ENCODE assay signal across 8 mouse cellular contexts in the genomic region with DNA sequence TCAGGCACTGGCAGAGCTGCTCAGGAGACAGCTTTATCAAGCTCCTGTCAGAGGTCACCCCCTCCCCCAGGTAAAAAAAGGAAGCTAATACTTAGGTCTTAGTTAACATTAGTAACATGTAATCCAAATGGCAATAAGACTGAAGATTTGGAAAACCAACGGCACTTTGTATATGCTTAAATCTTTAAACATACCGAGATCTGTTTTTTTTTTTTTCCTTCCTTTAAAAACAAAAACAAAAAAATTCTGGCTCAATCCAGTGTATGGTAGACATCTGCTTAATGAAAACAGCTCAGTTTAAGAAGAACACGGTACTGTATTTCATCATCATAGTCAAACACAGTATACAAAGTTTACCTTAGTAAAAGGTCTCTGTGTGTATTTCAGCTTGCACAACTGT. TPM values are rescaled to one million over a fixed set of nuclear protein-coding genes. Genes with fewer than 3 reads are reported as not detected.
DNase-seq lines count a peak whose midpoint lies in the region; ATAC-seq lines count a peak whose summit lies in the region.

A gene (plus strand): TSS at position 301 of the 400 bp plus-strand sequence.

- peak within 1 kb of the TSS; percentile 90 for H3K27ac ChIP-seq in lung, embryonic 15.5 days
- no peak within 1 kb of the TSS for H3K27ac ChIP-seq in embryonic facial prominence, embryonic 15.5 days (replicated peaks)
- peak within 1 kb of the TSS; percentile 75 for H3K27ac ChIP-seq in hindbrain, embryonic 15.5 days (replicated peaks)
- peak within 1 kb of the TSS; percentile 89 for H3K27ac ChIP-seq in midbrain, embryonic 10.5 days (replicated peaks)

- H3K36me3 ChIP-seq in lung, embryonic 15.5 days, result no peaks in the 10 kb centered on the region
- H3K36me3 ChIP-seq in embryonic facial prominence, embryonic 15.5 days, result no peaks in the 10 kb centered on the region
- H3K36me3 ChIP-seq in hindbrain, embryonic 15.5 days, result no peaks in the 10 kb centered on the region
- H3K36me3 ChIP-seq in midbrain, embryonic 10.5 days, result no peaks in the 10 kb centered on the region

- H3K27me3 ChIP-seq in lung, embryonic 15.5 days, result no peaks in the 10 kb centered on the region
- H3K27me3 ChIP-seq in embryonic facial prominence, embryonic 15.5 days, result 0 out of 2 replicates have a peak, but pooled peaks cover 7% of the 10 kb centered on the region
- H3K27me3 ChIP-seq in hindbrain, embryonic 15.5 days, result peaks cover 3% of the 10 kb centered on the region; the same call in 1 of the 2 replicates
- H3K27me3 ChIP-seq in midbrain, embryonic 10.5 days (ENCODE audit: low read depth, poor library complexity, severe bottlenecking), result peaks cover 55% of the 10 kb centered on the region

- WGBS in lung, embryonic 15.5 days, result 25% methylated on average over 3 of the region's 3 CpGs
- WGBS in embryonic facial prominence, embryonic 15.5 days, result 47% methylated on average over 3 of the region's 3 CpGs
- 65% methylated on average over 3 of the region's 3 CpGs for WGBS in hindbrain, embryonic 15.5 days
- 58% methylated on average over 3 of the region's 3 CpGs for WGBS in midbrain, embryonic 10.5 days

- peaks cover 17% of the 10 kb centered on the region for H3K4me1 ChIP-seq in lung, embryonic 15.5 days
- peaks cover 19% of the 10 kb centered on the region; the same call in 1 of the 2 replicates for H3K4me1 ChIP-seq in embryonic facial prominence, embryonic 15.5 days
- H3K4me1 ChIP-seq in hindbrain, embryonic 15.5 days (replicated peaks), result peaks cover 15% of the 10 kb centered on the region; the same call in 1 of the 2 replicates
- peaks cover 34% of the 10 kb centered on the region for H3K4me1 ChIP-seq in midbrain, embryonic 10.5 days

- peak within 1 kb of the TSS; percentile 86 for H3K4me2 ChIP-seq in lung, embryonic 15.5 days
- H3K4me2 ChIP-seq in embryonic facial prominence, embryonic 15.5 days (replicated peaks), result peak within 1 kb of the TSS; percentile 97
- peak within 1 kb of the TSS; percentile 99 for H3K4me2 ChIP-seq in hindbrain, embryonic 15.5 days

- no peak for DNase-seq in lung, adult 18-20 months
- DNase-seq in midbrain, embryonic 10.5 days (ENCODE audit: low spot score), result no peak
- DNase-seq in right cerebral cortex, postnatal 25 days, result no peak
- no peak for DNase-seq in embryo, embryonic 10 days (ENCODE audit: low spot score)

- peak within 1 kb of the TSS; percentile 60 for H3K9ac ChIP-seq in lung, embryonic 15.5 days
- peak within 1 kb of the TSS; percentile 35; the same call in 1 of the 2 replicates for H3K9ac ChIP-seq in embryonic facial prominence, embryonic 15.5 days
- H3K9ac ChIP-seq in hindbrain, embryonic 15.5 days, result peak within 1 kb of the TSS; percentile 62

- no peaks in the 10 kb centered on the region for H3K9me3 ChIP-seq in lung, embryonic 15.5 days
- H3K9me3 ChIP-seq in embryonic facial prominence, embryonic 15.5 days (replicated peaks), result no peaks in the 10 kb centered on the region
- no peaks in the 10 kb centered on the region for H3K9me3 ChIP-seq in hindbrain, embryonic 15.5 days
- no peaks in the 10 kb centered on the region for H3K9me3 ChIP-seq in midbrain, embryonic 10.5 days (replicated peaks)

- ATAC-seq in lung, embryonic 15.5 days (ENCODE audit: borderline replicate concordance, extremely low read depth, low FRiP score, low TSS enrichment), result no peak
- ATAC-seq in embryonic facial prominence, embryonic 15.5 days (ENCODE audit: insufficient number of reproducible peaks, low FRiP score, low TSS enrichment, low read depth), result no peak
- ATAC-seq in hindbrain, embryonic 15.5 days (ENCODE audit: low FRiP score, low read depth), result no peak
- no peak for ATAC-seq in monocyte, adult 5-6 weeks (replicated peaks; ENCODE audit: insufficient number of reproducible peaks, low FRiP score, low TSS enrichment, poor library complexity, severe bottlenecking)

- H3K4me3 ChIP-seq in lung, embryonic 15.5 days, result peak within 1 kb of the TSS; percentile 64
- peak within 1 kb of the TSS; percentile 63 for H3K4me3 ChIP-seq in embryonic facial prominence, embryonic 15.5 days (replicated peaks)
- peak within 1 kb of the TSS; percentile 73 for H3K4me3 ChIP-seq in hindbrain, embryonic 15.5 days
- H3K4me3 ChIP-seq in midbrain, embryonic 10.5 days, result peak within 1 kb of the TSS; percentile 66

RNA-seq across cellular contexts. Expression of the gene that starts here (rescaled TPM):
- polyA plus RNA-seq in lung, embryonic 15.5 days (2015; fragmentation: Nextera tagmentation; extraction: Ambion mirVana), result 8.0 and 9.3 TPM in 2 replicates
- 1.4 and 1.6 TPM in 2 replicates for polyA plus RNA-seq in embryonic facial prominence, embryonic 15.5 days (2015; fragmentation: Nextera tagmentation; extraction: Ambion mirVana)
- polyA plus RNA-seq in hindbrain, embryonic 15.5 days (2015; fragmentation: Nextera tagmentation; extraction: Ambion mirVana), result 7.5 and 8.2 TPM in 2 replicates
- polyA plus RNA-seq in midbrain, embryonic 10.5 days (2016; fragmentation: Nextera tagmentation; extraction: Ambion mirVana), result 1.7 and 1.8 TPM in 2 replicates
- 0.29 to 0.67 TPM in 2 of 3 replicates, not detected in the other for total RNA-seq in monocyte, adult 5-6 weeks (2017)
